Mouse (Mus musculus): ENCODE measurements around the gene Arvcf.

- TF ChIP-seq CTCF (IDR thresholded peaks at IDR 0.05; ENCODE audit: control insufficient read depth, insufficient read depth, insufficient read length) (no peak), MYOD1 (IDR thresholded peaks at IDR 0.05; ENCODE audit: control insufficient read depth, insufficient read length, low read depth) (no peak), MAX (IDR thresholded peaks at IDR 0.05) (no peak), CEBPB (IDR thresholded peaks at IDR 0.05; ENCODE audit: low read depth) (no peak), MYOG (IDR thresholded peaks at IDR 0.05; ENCODE audit: control insufficient read depth, extremely low read depth, insufficient read length) (no peak), FOSL1 (IDR thresholded peaks at IDR 0.05; ENCODE audit: insufficient read depth, low read length, poor library complexity, severe bottlenecking) (no peak), USF1 (IDR thresholded peaks at IDR 0.05; ENCODE audit: low read depth) (no peak)
These were observed 55.3 kb downstream of the Arvcf start for GRCm38 (mm10) chr16:18403285-18403684.

Data from C2C12 (cell line).